Mouse (Mus musculus) monocyte, adult 2 months (primary cell): ENCODE results near the gene Faf2.

Source experiments
- DNase-seq, 2 experiments: peaks; one replicate each; pipeline ENCODE4 v3.0.0; 2022; ENCODE audit warnings: low spot score in 2 of 2, low read depth in 1 of 2

Gene Faf2

DNA sequence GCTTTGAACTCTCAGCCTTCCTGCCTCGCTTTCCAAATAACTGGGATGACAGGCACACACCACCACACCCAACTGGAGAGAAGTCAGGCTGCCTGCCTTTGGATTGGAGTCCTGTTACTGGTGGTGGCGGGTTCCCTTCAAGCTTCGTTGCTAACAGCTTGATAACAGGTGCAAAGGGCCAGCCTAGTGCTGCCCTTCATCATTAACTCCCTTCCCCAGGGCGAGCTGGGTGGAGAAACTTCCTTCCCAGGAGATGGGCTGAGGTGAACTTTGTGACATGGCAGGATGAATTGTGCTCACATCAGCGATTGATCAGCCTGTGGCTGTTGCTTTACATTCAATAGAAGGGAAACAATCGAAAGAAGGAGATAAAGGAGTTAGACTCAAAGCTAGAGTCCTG lies 83.3 kb downstream of the Faf2 start:
- DNase-seq: no peak

- DNase-seq: no peak
These were observed 89.3 kb downstream of the Faf2 start for GRCm38 (mm10) chr13:54710866-54711265.
